Mouse (Mus musculus) retina, embryonic 14.5 days (tissue): ENCODE measurements at regions not wholly inside any gene's neighbourhood (a gene's known extent, or its start where the extent isn't known, plus 50 kb on each side); places are given as distances from the start of the nearest gene placed in this dataset.

Experiments used
- DNase-seq: peaks from one replicate; pipeline ENCODE4 v3.0.0-alpha.2; 2015; ENCODE audit warnings: low spot score

DNA sequence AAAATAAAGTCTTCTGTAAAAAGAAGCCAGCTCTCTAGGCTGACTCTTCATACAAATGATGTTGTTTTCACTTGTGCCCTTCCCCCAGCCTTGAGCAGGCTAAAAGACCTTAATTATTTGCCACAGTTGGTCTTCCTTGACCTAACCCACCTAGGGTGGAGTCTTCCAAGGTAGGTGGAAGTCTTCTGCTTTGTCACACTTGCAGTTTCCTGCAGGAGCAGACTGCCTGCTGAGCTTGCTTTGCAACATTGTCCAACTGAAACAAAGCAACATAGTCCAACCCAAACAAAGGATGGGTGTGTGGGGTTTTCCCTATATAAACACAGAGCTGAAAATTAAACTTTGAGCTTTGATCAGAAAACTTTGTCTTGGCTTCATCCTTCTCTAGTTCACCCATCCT is 53.0 kb upstream of the Ppfia2 start:
- DNase-seq: no peak
